Mouse (Mus musculus) midbrain, embryonic 14.5 days (tissue): ENCODE measurements around the gene Gm527. TPM values are rescaled to one million over a fixed set of nuclear protein-coding genes. Genes with fewer than 3 reads are reported as not detected.

Experiments used
- ATAC-seq: fragments of 200-750 bp; cut with Nextera tagmentation; 2 replicates; pipeline ENCODE4 v1.8.0; 2017; ENCODE audit warnings: moderate number of reproducible peaks, moderate library complexity; ENCODE audit not compliant: low FRiP score, low TSS enrichment
- DNase-seq: peaks from one replicate; pipeline ENCODE4 v3.0.0-alpha.2; 2015
- H3K27ac ChIP-seq: fragments of 300-500 bp; sonication (generic); replicated peaks from 2 replicates; pipeline ENCODE4 v1.5.1; 2014; ENCODE audit warnings: mild to moderate bottlenecking, low read depth, low read length, moderate library complexity
- H3K27me3 ChIP-seq: fragments of 300-500 bp; sonication (generic); 2 replicates; pipeline ENCODE4 v1.6.1; 2014; ENCODE audit warnings: low read length, control low read depth, mixed read lengths; ENCODE audit not compliant: control insufficient read depth, insufficient read depth
- H3K36me3 ChIP-seq: fragments of 300-500 bp; sonication (generic); 2 replicates; pipeline ENCODE4 v1.6.1; 2014; ENCODE audit warnings: low read length, control low read depth; ENCODE audit not compliant: control insufficient read depth, insufficient read depth
- H3K4me1 ChIP-seq: fragments of 300-500 bp; sonication (generic); 2 replicates; pipeline ENCODE4 v1.6.1; 2014; ENCODE audit warnings: mild to moderate bottlenecking, antibody characterized with exemption, low read length, control low read depth; ENCODE audit not compliant: control insufficient read depth, insufficient read depth
- H3K4me2 ChIP-seq: fragments of 300-500 bp; sonication (generic); 2 replicates; pipeline ENCODE4 v1.6.1; 2014; ENCODE audit warnings: mild to moderate bottlenecking, low read length, moderate library complexity
- H3K4me3 ChIP-seq: fragments of 300-500 bp; sonication (generic); replicated peaks from 2 replicates; pipeline ENCODE4 v1.5.1; 2014; ENCODE audit warnings: low read depth, low read length
- H3K9ac ChIP-seq: fragments of 300-500 bp; sonication (generic); replicated peaks from 2 replicates; pipeline ENCODE4 v1.6.1; 2014; ENCODE audit warnings: mild to moderate bottlenecking, low read length, moderate library complexity
- H3K9me3 ChIP-seq: fragments of 300-500 bp; sonication (generic); 2 replicates; pipeline ENCODE4 v1.6.1; 2016; ENCODE audit warnings: low read length, control low read depth, mixed read lengths; ENCODE audit not compliant: control insufficient read depth
- WGBS: fragments of 180-500 bp; shearing (Covaris S2); extraction: QIAGEN DNeasy Blood & Tissue Kit; methylation state at CpG from one replicate; pipeline ENCODE4 v1.1.7; 2014; 5-methylcytosine and 5-hydroxymethylcytosine counted together
- polyA plus RNA-seq: library from polyadenylated mRNA; unstranded; fragments of >200 nt; fragmentation: Nextera tagmentation; extraction: Ambion mirVana; gene quantifications from 2 replicates; pipeline ENCODE4 v1.2.1, GENCODE M21; 2014

The Gm527 gene
- polyA plus RNA-seq, 1 experiment from 2014 or later = 2.1 TPM

- ATAC-seq (no peak), DNase-seq (no peak)
- Histone ChIP-seq H3K9me3 (no peaks in the 10 kb centered on the region), H3K27me3 (no peaks in the 10 kb centered on the region), H3K4me1 (peaks cover 29% of the 10 kb centered on the region), H3K36me3 (no peaks in the 10 kb centered on the region), H3K4me3 (peak overlapping the region; percentile 93), H3K9ac (peak overlapping the region; percentile 34), H3K4me2 (peak overlapping the region; percentile 95), H3K27ac (no peak overlapping the region)
- WGBS = 30% methylated on average over 4 of the region's 4 CpGs
Observed at GRCm38 (mm10) chr12:64964560-64964959, 46.9 kb downstream of the Gm527 start.

GRCm38 (mm10) chr12:64965124-64966026, 47.7 kb downstream of the Gm527 start, which contains the start of the genes Klhl28 and Togaram1:
Gene Klhl28, minus strand, starts transcription at chr12:64965534.
Gene Togaram1, plus strand, starts transcription at chr12:64965804.
- peak within 1 kb of the TSS; percentile 88 for H3K27ac ChIP-seq
- H3K4me1 ChIP-seq = peaks cover 34% of the 10 kb centered on the region
- H3K4me2 ChIP-seq = peak within 1 kb of the TSS; percentile 95
- under 1% methylated on average over 45 of the region's 45 CpGs for WGBS
- H3K36me3 ChIP-seq = no peaks in the 10 kb centered on the region
- H3K9me3 ChIP-seq = no peaks in the 10 kb centered on the region
- H3K27me3 ChIP-seq = no peaks in the 10 kb centered on the region
- peak within 1 kb of the TSS; percentile 80 for H3K9ac ChIP-seq
- peak; percentile 100 for ATAC-seq
- H3K4me3 ChIP-seq = peak within 1 kb of the TSS; percentile 93
- DNase-seq = peak; percentile 99

GRCm38 (mm10) chr12:64966101-64966631, 48.5 kb downstream of the Gm527 start:
- Histone ChIP-seq H3K9me3 (no peaks in the 10 kb centered on the region), H3K4me2 (peak overlapping the region; percentile 95), H3K36me3 (0 out of 2 replicates have a peak, but pooled peaks cover under 1% of the 10 kb centered on the region), H3K4me3 (peak overlapping the region; percentile 93), H3K27ac (peak overlapping the region; percentile 88), H3K9ac (peak overlapping the region; percentile 80), H3K4me1 (peaks cover 42% of the 10 kb centered on the region), H3K27me3 (no peaks in the 10 kb centered on the region)
- WGBS = under 1% methylated on average over 44 of the region's 44 CpGs
- peak; percentile 47 for ATAC-seq
- DNase-seq = peak; percentile 68

GRCm38 (mm10) chr12:64966652-64967435, 49.1 kb downstream of the Gm527 start:
- peak overlapping the region; percentile 80 for H3K9ac ChIP-seq
- H3K4me3 ChIP-seq = peak overlapping the region; percentile 93
- peak overlapping the region; percentile 95 for H3K4me2 ChIP-seq
- H3K9me3 ChIP-seq = no peaks in the 10 kb centered on the region
- DNase-seq (peak; percentile 18), ATAC-seq (no peak)
- WGBS = 4% methylated on average over 19 of the region's 19 CpGs
- H3K4me1 ChIP-seq = peaks cover 48% of the 10 kb centered on the region
- 0 out of 2 replicates have a peak, but pooled peaks cover 4% of the 10 kb centered on the region for H3K36me3 ChIP-seq
- H3K27me3 ChIP-seq = no peaks in the 10 kb centered on the region
- peak overlapping the region; percentile 88; the same call in 1 of the 2 replicates for H3K27ac ChIP-seq

- H3K9me3 ChIP-seq = no peaks in the 10 kb centered on the region
- H3K36me3 ChIP-seq = 0 out of 2 replicates have a peak, but pooled peaks cover 4% of the 10 kb centered on the region
- H3K4me1 ChIP-seq = peaks cover 53% of the 10 kb centered on the region
- peak overlapping the region; percentile 80 for H3K9ac ChIP-seq
- peak overlapping the region; percentile 93 for H3K4me3 ChIP-seq
- H3K27ac ChIP-seq = no peak overlapping the region
- peak; percentile 17 for DNase-seq
- H3K4me2 ChIP-seq = peak overlapping the region; percentile 95
- WGBS = 0% methylated on average over 9 of the region's 9 CpGs
- ATAC-seq = no peak
- H3K27me3 ChIP-seq = no peaks in the 10 kb centered on the region
Observed at GRCm38 (mm10) chr12:64967470-64967869, 49.8 kb downstream of the Gm527 start.

GRCm38 (mm10) chr12:64968067-64968466, 50.4 kb downstream of the Gm527 start:
- WGBS = 6% methylated on average over 2 of the region's 2 CpGs
- ATAC-seq (no peak), DNase-seq (peak; percentile 30)
- Histone ChIP-seq H3K36me3 (0 out of 2 replicates have a peak, but pooled peaks cover 4% of the 10 kb centered on the region), H3K4me2 (peak overlapping the region; percentile 95), H3K4me1 (peaks cover 53% of the 10 kb centered on the region), H3K9ac (peak overlapping the region; percentile 80), H3K9me3 (no peaks in the 10 kb centered on the region), H3K27me3 (no peaks in the 10 kb centered on the region), H3K27ac (no peak overlapping the region), H3K4me3 (peak overlapping the region; percentile 93)

GRCm38 (mm10) chr12:64971399-64971798, 53.7 kb downstream of the Gm527 start:
- Histone ChIP-seq H3K4me2 (peak overlapping the region; percentile 95), H3K36me3 (0 out of 2 replicates have a peak, but pooled peaks cover 4% of the 10 kb centered on the region)

GRCm38 (mm10) chr12:64972063-64972462, 54.4 kb downstream of the Gm527 start:
- Histone ChIP-seq H3K4me1 (peaks cover 40% of the 10 kb centered on the region), H3K27me3 (no peaks in the 10 kb centered on the region), H3K9ac (no peak overlapping the region), H3K9me3 (no peaks in the 10 kb centered on the region), H3K27ac (no peak overlapping the region), H3K4me3 (no peak overlapping the region), H3K4me2 (peak overlapping the region; percentile 95; the same call in 1 of the 2 replicates), H3K36me3 (peaks cover 5% of the 10 kb centered on the region; the same call in 1 of the 2 replicates)
- DNase-seq = no peak
- 78% methylated on average over 6 of the region's 6 CpGs for WGBS
- no peak for ATAC-seq

More at GRCm38 (mm10) chr12:64971399-64971798, 53.7 kb downstream of the Gm527 start:
- no peaks in the 10 kb centered on the region for H3K9me3 ChIP-seq
- no peak for DNase-seq
- peaks cover 46% of the 10 kb centered on the region for H3K4me1 ChIP-seq
- H3K4me3 ChIP-seq = peak overlapping the region; percentile 1; the same call in 1 of the 2 replicates
- no peak for ATAC-seq
- no peak overlapping the region for H3K27ac ChIP-seq
- H3K27me3 ChIP-seq = no peaks in the 10 kb centered on the region
- no peak overlapping the region for H3K9ac ChIP-seq
